Mouse (Mus musculus): Measurements from ENCODE around the gene Mmp2.

Mmp2 gene

DNA sequence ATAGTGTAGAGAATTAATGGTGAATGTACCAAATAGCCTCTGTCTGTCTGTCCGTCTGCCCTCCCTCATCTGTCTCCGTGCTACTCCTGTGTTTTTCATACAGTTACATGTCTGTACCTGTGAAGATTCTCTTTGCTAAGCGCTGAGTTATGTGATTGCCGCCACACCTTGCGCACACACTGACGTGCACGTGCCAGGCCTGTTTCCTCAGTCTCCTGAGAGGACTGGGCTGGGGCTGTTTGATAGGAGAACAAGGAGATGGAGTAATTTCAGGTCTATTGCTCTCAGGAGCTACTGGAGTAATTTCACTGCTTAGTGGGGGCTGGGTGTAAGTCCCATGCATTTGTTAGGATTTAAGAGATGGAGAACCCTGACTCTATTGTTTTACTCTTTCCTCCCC lies 68.0 kb downstream of the Mmp2 start:
- DNase-seq (ENCODE audit: low spot score in 2 of 2) = no peak

- DNase-seq (ENCODE audit: low spot score in 2 of 2) = no peak
Measured at GRCm38 (mm10) chr8:92896056-92896455, 69.0 kb downstream of the Mmp2 start.

DNA sequence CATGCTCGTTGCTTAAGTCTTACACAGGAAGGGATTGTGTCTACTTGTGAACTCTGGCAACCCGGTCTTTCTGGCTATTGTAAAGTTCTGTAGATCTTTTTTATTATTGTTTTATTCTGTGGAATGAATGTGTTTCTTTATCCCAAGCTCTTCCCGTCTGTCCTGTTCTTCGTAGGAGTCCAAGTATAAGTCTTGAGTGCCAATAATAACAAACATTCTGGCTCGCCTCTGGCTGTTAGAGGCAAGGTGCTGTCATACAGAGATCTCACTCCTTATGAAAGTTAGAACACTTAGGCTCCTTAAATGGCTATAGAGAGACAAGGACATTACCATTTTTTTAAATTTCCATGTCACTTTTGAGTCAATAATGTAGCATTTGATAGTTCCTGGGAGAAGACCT lies 69.5 kb downstream of the Mmp2 start:
- no peak for DNase-seq (ENCODE audit: low spot score in 2 of 2)

GRCm38 (mm10) chr8:92897794-92898193 lies 70.7 kb downstream of the Mmp2 start:
- no peak for DNase-seq (ENCODE audit: low spot score in 2 of 2)

GRCm38 (mm10) chr8:92899590-92899989 lies 72.5 kb downstream of the Mmp2 start:
- no peak for DNase-seq (ENCODE audit: low spot score in 2 of 2)

- no peak for DNase-seq (ENCODE audit: low spot score in 2 of 2)
Measured at GRCm38 (mm10) chr8:92901107-92901506, 74.0 kb downstream of the Mmp2 start, which contains the start of gene Capns2. TSS of gene Capns2 (plus strand) at chr8:92901407.

DNA sequence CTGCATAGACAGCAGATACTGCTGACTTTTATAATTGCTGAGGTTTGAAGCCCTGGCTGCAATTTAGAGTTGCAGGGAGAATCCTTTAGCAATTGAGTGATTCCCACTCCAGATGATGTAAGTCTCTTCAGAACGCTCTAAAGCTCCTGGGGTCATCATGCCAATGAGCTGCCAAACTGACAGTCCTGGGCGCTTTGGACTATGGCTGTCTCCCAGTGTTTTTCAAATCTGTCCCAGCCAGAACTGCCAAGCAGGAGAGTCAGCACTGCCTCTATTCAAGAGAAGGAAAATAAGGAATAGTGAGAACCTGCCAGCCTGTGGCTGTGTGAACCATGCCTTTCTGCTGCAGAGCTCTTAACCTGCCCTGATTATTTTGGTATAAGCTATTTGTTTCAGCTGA lies 75.9 kb downstream of the Mmp2 start:
- no peak for DNase-seq (ENCODE audit: low spot score in 2 of 2)

All from frontal cortex, postnatal 14 days (tissue).